Mouse (Mus musculus): ENCODE measurements at regions not wholly inside any gene's neighbourhood (a gene's known extent, or its start where the extent isn't known, plus 50 kb on each side); places are given as distances from the start of the nearest gene placed in this dataset.

DNA sequence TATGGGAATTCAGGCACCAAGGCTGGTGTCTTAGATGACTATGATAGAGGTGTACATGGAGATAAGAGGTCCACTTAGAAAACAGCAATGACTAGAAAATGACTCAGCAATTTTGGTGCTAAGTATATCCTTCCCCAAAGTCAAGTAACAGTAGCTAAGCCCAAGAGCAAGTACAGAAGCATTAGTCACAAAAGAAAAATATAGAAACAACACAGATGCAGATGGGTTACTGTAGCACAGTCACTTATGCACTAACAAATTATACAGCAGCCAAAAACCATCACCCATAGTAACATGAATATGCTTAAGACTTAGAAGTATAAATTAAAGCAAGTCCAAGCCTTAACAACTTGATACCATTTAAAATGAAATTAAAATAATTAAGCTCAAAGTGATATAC is 378.5 kb upstream of the Meis2 start:
- no peaks in the 10 kb centered on the region for H3K9me3 ChIP-seq
- no peak for ATAC-seq (ENCODE audit: insufficient number of reproducible peaks, insufficient read depth, low FRiP score, low TSS enrichment)
- H3K4me2 ChIP-seq (replicated peaks): no peak overlapping the region
- no peak overlapping the region for H3K4me3 ChIP-seq
- H3K27ac ChIP-seq: no peak overlapping the region
- H3K4me1 ChIP-seq: no peaks in the 10 kb centered on the region
- no peaks in the 10 kb centered on the region for H3K36me3 ChIP-seq
- H3K9ac ChIP-seq: no peak overlapping the region
- H3K27me3 ChIP-seq: no peaks in the 10 kb centered on the region

DNA sequence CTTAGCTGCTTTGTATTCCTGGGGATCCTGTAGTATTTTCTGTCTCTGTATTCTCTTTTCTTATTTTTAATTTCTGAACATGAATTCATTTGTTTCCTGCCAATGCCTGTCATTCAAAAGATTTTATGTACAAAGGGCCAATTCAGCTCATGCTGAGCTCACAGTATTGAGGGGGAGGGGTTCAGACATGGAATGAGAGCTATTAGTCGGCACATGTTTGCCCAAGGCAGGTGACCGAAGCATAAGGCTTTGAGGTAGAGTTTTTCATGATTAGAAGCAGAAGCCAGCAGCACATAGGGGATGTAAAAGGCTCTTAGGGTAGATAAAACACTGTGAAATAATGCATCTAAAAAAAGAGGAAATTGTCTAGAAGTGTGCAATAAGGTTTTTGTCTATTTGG is 374.6 kb upstream of the Meis2 start:
- Histone ChIP-seq H3K27ac (no peak overlapping the region), H3K9me3 (no peaks in the 10 kb centered on the region), H3K36me3 (no peaks in the 10 kb centered on the region), H3K4me1 (no peaks in the 10 kb centered on the region), H3K4me2 (replicated peaks) (no peak overlapping the region), H3K9ac (no peak overlapping the region), H3K4me3 (no peak overlapping the region), H3K27me3 (no peaks in the 10 kb centered on the region)
- no peak for ATAC-seq (ENCODE audit: insufficient number of reproducible peaks, insufficient read depth, low FRiP score, low TSS enrichment)
- 14% methylated on average over 2 of the region's 2 CpGs for WGBS

DNA sequence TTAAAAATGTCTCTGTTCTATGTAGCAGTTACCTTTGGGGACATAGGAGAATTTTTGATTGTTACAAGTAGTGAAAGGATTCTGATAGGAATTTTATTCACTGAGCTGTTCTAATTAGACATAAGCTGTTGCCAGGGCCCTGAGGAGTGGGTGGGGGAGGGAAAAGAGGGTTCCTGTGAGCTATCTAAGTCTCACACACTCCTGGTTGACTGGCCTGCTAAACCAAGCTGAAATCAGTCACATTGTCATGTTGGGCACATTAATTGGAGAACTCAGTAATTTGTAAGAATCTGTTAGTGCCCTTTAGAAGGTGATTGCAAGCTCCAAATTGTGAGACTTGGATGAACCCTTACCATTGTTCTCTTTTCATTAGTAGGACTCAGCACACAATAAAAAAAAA is 367.8 kb upstream of the Meis2 start:
- Histone ChIP-seq H3K27ac (no peak overlapping the region), H3K4me2 (replicated peaks) (no peak overlapping the region), H3K36me3 (no peaks in the 10 kb centered on the region), H3K4me3 (no peak overlapping the region), H3K27me3 (no peaks in the 10 kb centered on the region), H3K9me3 (no peaks in the 10 kb centered on the region), H3K4me1 (no peaks in the 10 kb centered on the region), H3K9ac (no peak overlapping the region)
- ATAC-seq (ENCODE audit: insufficient number of reproducible peaks, insufficient read depth, low FRiP score, low TSS enrichment): no peak

DNA sequence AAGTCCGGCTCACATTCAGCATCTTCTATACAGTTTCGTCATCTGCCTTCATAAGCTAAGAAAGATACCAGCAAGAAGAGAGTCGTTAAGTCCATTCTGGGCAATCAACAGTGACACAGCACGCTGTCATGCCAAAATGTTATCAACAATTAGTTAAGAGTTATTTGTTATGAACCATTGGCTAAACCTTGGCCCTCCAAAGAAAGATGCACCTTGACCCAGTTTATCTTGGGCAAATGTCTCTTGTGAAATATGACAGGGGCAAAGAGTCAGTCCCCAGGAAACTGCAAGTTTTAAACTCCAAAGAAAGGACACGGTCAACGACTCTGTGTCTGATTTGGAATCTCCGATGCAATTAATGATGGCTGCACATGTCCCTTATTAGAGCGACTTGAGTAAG is 358.5 kb upstream of the Meis2 start:
- Histone ChIP-seq H3K27ac (no peak overlapping the region), H3K27me3 (no peaks in the 10 kb centered on the region), H3K4me2 (replicated peaks) (no peak overlapping the region), H3K4me1 (no peaks in the 10 kb centered on the region), H3K9ac (no peak overlapping the region), H3K9me3 (no peaks in the 10 kb centered on the region), H3K36me3 (no peaks in the 10 kb centered on the region), H3K4me3 (no peak overlapping the region)
- WGBS: 89% methylated on average over 8 of the region's 8 CpGs
- ATAC-seq (ENCODE audit: insufficient number of reproducible peaks, insufficient read depth, low FRiP score, low TSS enrichment): no peak

DNA sequence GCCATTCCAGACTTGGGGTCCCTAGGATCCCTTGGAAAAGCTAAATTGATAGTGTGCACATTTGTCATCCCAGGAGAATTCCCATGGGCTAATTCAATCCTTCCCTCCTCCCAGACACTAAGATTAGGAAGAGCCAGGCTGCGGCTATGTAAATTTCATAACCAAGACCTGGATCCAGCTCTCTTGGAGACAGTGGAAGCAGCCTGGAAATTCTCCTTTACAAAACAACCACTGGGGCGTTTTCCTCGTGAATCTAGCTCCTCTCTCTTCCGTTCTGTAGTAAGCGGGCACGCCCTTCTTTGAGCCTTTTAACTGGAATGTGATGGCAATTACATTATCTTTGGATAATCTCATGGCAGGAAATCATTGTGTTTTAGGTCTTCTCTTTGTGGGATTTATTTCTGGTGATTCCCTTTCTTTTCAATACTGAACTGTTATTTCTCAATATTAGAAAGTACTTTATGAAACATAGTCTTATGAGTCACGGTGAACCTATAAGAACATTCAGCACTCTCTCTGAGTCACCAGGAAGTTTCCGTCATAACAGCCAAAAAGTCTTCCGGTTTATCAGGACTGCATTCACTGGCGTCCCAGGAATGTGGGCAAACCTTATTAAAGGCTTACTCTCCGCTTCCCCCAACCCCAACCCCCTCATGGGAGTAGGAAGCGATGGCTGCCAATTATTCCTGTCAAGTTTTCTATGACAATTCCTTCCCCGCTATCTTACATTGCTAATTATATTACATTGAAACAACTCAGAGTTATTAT is 352.0 kb upstream of the Meis2 start:
- Histone ChIP-seq H3K9me3 (no peaks in the 10 kb centered on the region), H3K4me3 (no peak overlapping the region), H3K9ac (no peak overlapping the region), H3K27me3 (no peaks in the 10 kb centered on the region), H3K27ac (no peak overlapping the region), H3K36me3 (no peaks in the 10 kb centered on the region), H3K4me1 (no peaks in the 10 kb centered on the region), H3K4me2 (replicated peaks) (no peak overlapping the region)
- 71% methylated on average over 13 of the region's 13 CpGs for WGBS
- no peak for ATAC-seq (ENCODE audit: insufficient number of reproducible peaks, insufficient read depth, low FRiP score, low TSS enrichment)

DNA sequence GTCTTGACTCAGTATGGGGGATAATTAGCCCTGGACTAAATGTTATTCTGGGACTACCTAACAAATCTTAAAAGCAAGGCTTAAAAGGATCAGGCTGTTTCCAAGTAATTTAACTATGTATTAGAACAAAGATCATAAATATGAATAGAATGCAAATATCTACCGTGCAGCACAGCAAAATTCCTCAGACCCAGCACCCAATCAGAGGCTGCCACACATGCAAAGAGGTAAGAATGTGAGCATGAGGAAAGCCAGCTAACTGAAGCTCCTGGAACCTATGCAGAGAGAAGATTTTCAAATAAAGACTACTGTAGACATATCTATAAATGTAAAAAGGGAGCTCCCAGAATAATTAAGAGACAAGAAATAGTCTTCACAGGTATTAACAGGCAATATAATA is 350.1 kb upstream of the Meis2 start:
- 60% methylated on average over 1 of the region's 1 CpGs for WGBS
- no peak overlapping the region for H3K4me3 ChIP-seq
- H3K27ac ChIP-seq: no peak overlapping the region
- no peaks in the 10 kb centered on the region for H3K36me3 ChIP-seq
- no peaks in the 10 kb centered on the region for H3K9me3 ChIP-seq
- no peak overlapping the region for H3K9ac ChIP-seq
- no peaks in the 10 kb centered on the region for H3K4me1 ChIP-seq
- no peak overlapping the region for H3K4me2 ChIP-seq (replicated peaks)
- no peaks in the 10 kb centered on the region for H3K27me3 ChIP-seq
- no peak for ATAC-seq (ENCODE audit: insufficient number of reproducible peaks, insufficient read depth, low FRiP score, low TSS enrichment)

DNA sequence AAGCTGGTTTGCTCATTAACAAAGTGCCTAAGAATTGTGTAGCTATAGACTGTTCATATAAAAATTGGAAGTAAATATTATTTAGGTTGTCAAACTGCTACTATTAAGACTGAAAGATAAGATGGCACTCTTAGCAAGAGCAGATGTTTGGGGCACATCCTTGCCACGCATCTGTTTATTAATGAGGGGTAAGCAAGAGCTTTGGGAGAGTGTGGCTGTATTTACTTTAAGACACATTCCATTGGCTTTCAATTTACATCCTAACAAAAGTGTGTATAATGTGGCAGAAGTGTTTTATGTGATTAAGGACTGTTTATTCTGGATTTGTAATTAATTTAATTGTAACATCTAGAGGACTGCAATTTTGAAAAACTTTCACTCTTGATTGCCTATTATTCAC is 336.5 kb upstream of the Meis2 start:
- Histone ChIP-seq H3K9ac (no peak overlapping the region), H3K9me3 (no peaks in the 10 kb centered on the region), H3K36me3 (no peaks in the 10 kb centered on the region), H3K4me1 (no peaks in the 10 kb centered on the region), H3K27me3 (no peaks in the 10 kb centered on the region), H3K27ac (no peak overlapping the region), H3K4me3 (no peak overlapping the region), H3K4me2 (replicated peaks) (no peak overlapping the region)
- no peak for ATAC-seq (ENCODE audit: insufficient number of reproducible peaks, insufficient read depth, low FRiP score, low TSS enrichment)
- WGBS: 79% methylated on average over 1 of the region's 1 CpGs

DNA sequence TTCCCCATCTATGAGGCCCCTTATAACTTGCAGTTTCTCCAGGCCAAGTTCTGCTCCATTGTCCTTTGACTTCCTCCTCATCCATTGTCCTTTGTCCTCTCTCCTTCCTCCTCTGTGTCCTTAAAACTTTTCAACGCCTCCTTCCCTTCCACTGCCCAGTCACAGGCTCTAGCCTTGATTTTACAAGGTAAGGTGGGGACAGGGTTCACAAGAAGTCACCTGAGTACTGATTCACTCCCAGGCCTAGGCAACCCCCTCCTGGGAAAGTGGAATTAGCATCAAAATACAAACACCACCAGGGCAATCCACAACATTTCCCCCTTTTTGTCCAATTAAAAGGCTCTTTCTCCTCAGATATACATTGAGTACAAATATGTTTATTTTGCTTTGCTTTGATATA is 334.3 kb upstream of the Meis2 start:
- ATAC-seq (ENCODE audit: insufficient number of reproducible peaks, insufficient read depth, low FRiP score, low TSS enrichment): no peak
- no peaks in the 10 kb centered on the region for H3K36me3 ChIP-seq
- H3K4me1 ChIP-seq: no peaks in the 10 kb centered on the region
- no peak overlapping the region for H3K9ac ChIP-seq
- no peaks in the 10 kb centered on the region for H3K9me3 ChIP-seq
- H3K27ac ChIP-seq: no peak overlapping the region
- no peak overlapping the region for H3K4me2 ChIP-seq (replicated peaks)
- no peak overlapping the region for H3K4me3 ChIP-seq
- 61% methylated on average over 1 of the region's 1 CpGs for WGBS
- H3K27me3 ChIP-seq: no peaks in the 10 kb centered on the region

DNA sequence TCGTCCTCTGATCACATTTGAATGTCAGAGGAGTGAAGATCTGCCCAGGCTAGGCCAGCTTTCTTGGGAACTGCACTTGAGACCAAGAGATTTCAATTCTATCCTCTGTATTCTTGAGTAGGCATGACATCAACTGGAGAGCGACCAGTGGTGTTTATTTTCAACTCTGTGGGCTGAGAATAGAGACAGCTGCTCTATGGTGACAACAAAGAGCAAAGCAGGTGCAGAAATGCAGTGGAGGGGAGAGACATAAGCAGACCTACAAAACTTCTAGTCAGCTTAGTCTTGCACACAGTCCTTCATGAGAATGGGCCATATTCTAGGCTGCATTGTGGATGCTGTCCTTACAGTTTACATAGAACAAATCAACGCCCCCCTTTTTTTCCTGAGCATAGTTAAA is 303.2 kb upstream of the Meis2 start:
- Histone ChIP-seq H3K27ac (no peak overlapping the region), H3K4me3 (no peak overlapping the region), H3K9me3 (no peaks in the 10 kb centered on the region), H3K9ac (no peak overlapping the region), H3K4me1 (no peaks in the 10 kb centered on the region), H3K4me2 (replicated peaks) (no peak overlapping the region), H3K36me3 (no peaks in the 10 kb centered on the region), H3K27me3 (no peaks in the 10 kb centered on the region)
- no peak for ATAC-seq (ENCODE audit: insufficient number of reproducible peaks, insufficient read depth, low FRiP score, low TSS enrichment)
- 82% methylated on average over 3 of the region's 3 CpGs for WGBS

DNA sequence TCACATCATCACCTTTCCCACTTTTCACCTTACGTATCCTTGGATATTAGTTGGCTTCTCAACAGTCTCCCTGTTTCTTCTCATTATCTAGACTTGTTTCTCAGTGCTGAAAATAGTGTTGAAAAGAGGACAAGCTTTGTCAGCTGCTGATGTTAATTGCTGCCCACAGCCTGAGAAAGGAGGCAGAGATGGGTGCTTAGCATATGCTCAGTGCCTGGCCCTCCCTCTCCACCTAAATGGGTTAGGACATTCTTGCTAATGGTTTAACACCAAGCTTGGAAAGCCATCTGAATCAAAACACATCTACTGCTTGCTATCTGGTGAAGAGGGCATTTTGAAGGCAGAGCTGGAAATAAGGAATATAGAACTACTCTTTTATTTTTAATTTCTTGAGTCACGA is 298.5 kb upstream of the Meis2 start:
- WGBS: 86% methylated on average over 2 of the region's 2 CpGs
- no peak overlapping the region for H3K9ac ChIP-seq
- H3K9me3 ChIP-seq: no peaks in the 10 kb centered on the region
- H3K36me3 ChIP-seq: no peaks in the 10 kb centered on the region
- no peak overlapping the region for H3K4me2 ChIP-seq (replicated peaks)
- H3K27ac ChIP-seq: no peak overlapping the region
- H3K4me3 ChIP-seq: no peak overlapping the region
- H3K4me1 ChIP-seq: no peaks in the 10 kb centered on the region
- no peak for ATAC-seq (ENCODE audit: insufficient number of reproducible peaks, insufficient read depth, low FRiP score, low TSS enrichment)
- no peaks in the 10 kb centered on the region for H3K27me3 ChIP-seq

DNA sequence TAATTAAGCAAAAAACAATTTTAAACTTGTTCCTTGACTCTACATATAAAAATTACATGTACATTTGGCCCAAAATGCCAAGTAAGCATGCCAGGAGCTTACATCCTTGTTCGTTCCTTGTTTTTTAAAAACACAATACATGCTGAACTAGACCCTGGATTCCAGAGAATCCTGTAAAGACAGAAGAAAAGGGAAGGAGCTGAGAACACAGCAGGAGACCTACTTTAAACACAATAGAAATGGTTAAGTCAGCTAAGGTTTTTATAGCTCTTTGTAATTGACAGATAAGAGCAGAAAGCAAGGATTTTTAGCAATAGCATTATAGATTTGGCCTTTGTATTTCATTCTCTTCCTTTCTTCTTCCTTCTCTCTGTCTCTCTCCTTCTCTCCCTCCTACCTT is 292.5 kb upstream of the Meis2 start:
- Histone ChIP-seq H3K27ac (no peak overlapping the region), H3K9ac (no peak overlapping the region), H3K4me2 (replicated peaks) (no peak overlapping the region), H3K36me3 (no peaks in the 10 kb centered on the region), H3K9me3 (no peaks in the 10 kb centered on the region), H3K4me1 (no peaks in the 10 kb centered on the region), H3K27me3 (no peaks in the 10 kb centered on the region), H3K4me3 (no peak overlapping the region)
- no peak for ATAC-seq (ENCODE audit: insufficient number of reproducible peaks, insufficient read depth, low FRiP score, low TSS enrichment)
- 45% methylated on average over 1 of the region's 1 CpGs for WGBS

DNA sequence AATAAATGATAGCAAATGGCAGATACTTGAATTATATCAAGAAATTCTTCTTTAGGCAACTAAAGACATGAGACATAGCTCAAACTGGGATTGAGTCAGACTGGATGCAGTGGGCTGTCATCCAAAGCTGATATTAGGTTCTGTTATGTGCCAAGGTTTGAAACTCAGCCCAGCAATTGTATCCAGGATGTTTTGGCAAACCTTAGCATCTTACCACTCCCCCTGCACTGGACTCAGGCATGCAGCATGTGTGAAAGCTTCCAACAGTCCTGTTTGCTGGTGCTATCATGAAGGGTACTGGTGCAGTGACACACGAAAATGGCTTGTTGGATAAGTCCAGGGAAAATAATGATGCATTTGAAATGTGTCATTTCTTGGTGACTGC is 282.9 kb upstream of the Meis2 start:
- no peaks in the 10 kb centered on the region for H3K27me3 ChIP-seq
- WGBS: 68% methylated on average over 1 of the region's 1 CpGs

More for the DNA sequence above, 282.9 kb upstream of the Meis2 start:
- H3K4me2 ChIP-seq (replicated peaks): no peak overlapping the region
- H3K36me3 ChIP-seq: no peaks in the 10 kb centered on the region
- H3K4me1 ChIP-seq: no peaks in the 10 kb centered on the region
- no peak overlapping the region for H3K9ac ChIP-seq
- H3K9me3 ChIP-seq: no peaks in the 10 kb centered on the region
- H3K4me3 ChIP-seq: no peak overlapping the region
- H3K27ac ChIP-seq: no peak overlapping the region
- ATAC-seq (ENCODE audit: insufficient number of reproducible peaks, insufficient read depth, low FRiP score, low TSS enrichment): no peak
